Mouse (Mus musculus): ENCODE measurements at regions not wholly inside any gene's neighbourhood (a gene's known extent, or its start where the extent isn't known, plus 50 kb on each side); places are given as distances from the start of the nearest gene placed in this dataset.

GRCm38 (mm10) chr5:118449893-118450292, 110.6 kb upstream of the Med13l start:
- no peak overlapping the region for H3K4me3 ChIP-seq (ENCODE audit: low read depth, low read length)
- peaks cover 16% of the 10 kb centered on the region for H3K4me1 ChIP-seq (ENCODE audit: insufficient read depth, low read depth, low read length)
- DNase-seq (ENCODE audit: low spot score) (no peak), ATAC-seq (ENCODE audit: extremely low read depth, insufficient number of reproducible peaks, low FRiP score, poor library complexity, severe bottlenecking) (no peak)
- no peaks in the 10 kb centered on the region for H3K9me3 ChIP-seq (replicated peaks)
- peaks cover 66% of the 10 kb centered on the region for H3K27me3 ChIP-seq (ENCODE audit: insufficient read depth, low read length)
- no peaks in the 10 kb centered on the region for H3K36me3 ChIP-seq (replicated peaks)
- TF ChIP-seq GATA1 (IDR thresholded peaks at IDR 0.05; ENCODE audit: borderline replicate concordance, low read length) (no peak), TAL1 (conservative IDR thresholded peaks at IDR 0.05; ENCODE audit: low read depth, low read length) (no peak), GATA2 (IDR thresholded peaks at IDR 0.05; ENCODE audit: borderline replicate concordance, low read depth, low read length) (no peak), CTCF (IDR thresholded peaks at IDR 0.05; ENCODE audit: low read depth, low read length) (no peak), POLR2AphosphoS5 (IDR thresholded peaks at IDR 0.05; ENCODE audit: insufficient replicate concordance, low read depth, low read length) (no peak)

DNA sequence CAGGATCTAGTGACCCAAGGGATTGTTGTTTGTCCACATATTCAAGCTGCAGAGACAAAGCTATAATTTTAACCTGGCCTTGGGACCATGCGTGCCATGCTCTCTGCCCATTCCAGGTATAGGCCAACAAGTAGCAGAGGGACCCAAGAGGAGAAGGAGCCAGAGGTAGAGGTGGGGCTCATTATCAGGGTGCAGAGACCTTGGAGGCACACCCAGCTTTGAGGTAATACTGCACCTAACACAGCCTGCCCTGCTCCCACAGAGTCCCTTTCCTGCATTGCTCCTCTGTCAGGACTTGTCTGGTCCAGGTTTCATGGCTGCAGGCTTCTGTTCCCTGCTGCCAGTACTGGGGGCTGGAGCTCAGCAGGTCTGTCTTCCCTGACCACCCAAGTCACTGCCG, 108.4 kb upstream of the Med13l start:
- Histone ChIP-seq H3K36me3 (replicated peaks) (no peaks in the 10 kb centered on the region), H3K4me3 (ENCODE audit: low read depth, low read length) (no peak overlapping the region), H3K9me3 (replicated peaks) (no peaks in the 10 kb centered on the region), H3K27me3 (ENCODE audit: insufficient read depth, low read length) (peaks cover 60% of the 10 kb centered on the region), H3K4me1 (ENCODE audit: insufficient read depth, low read depth, low read length) (peaks cover 16% of the 10 kb centered on the region)
- TF ChIP-seq GATA1 (IDR thresholded peaks at IDR 0.05; ENCODE audit: borderline replicate concordance, low read length) (no peak), TAL1 (conservative IDR thresholded peaks at IDR 0.05; ENCODE audit: low read depth, low read length) (no peak), POLR2AphosphoS5 (IDR thresholded peaks at IDR 0.05; ENCODE audit: insufficient replicate concordance, low read depth, low read length) (no peak), GATA2 (IDR thresholded peaks at IDR 0.05; ENCODE audit: borderline replicate concordance, low read depth, low read length) (no peak), CTCF (IDR thresholded peaks at IDR 0.05; ENCODE audit: low read depth, low read length) (no peak)
- DNase-seq (ENCODE audit: low spot score) (no peak), ATAC-seq (ENCODE audit: extremely low read depth, insufficient number of reproducible peaks, low FRiP score, poor library complexity, severe bottlenecking) (no peak)

DNA sequence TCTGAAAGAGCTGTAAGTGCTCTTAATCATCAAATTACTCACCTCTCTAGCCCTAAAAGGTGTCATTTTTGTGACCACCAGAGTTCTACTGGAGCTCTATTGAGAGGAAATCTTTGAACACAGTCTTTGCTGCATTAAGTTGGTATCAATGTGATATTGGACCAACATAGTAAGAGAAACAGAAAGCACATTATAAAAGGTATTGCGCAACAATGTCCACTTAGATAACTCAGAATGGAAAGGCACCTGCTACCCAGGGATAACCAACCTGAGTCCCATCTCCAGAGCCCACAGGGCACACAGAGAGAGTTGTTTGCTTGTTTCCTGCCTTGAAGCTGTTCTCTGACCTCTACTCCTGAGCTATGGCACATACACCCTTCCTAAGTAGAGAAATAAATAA, 106.4 kb upstream of the Med13l start:
- peaks cover 18% of the 10 kb centered on the region for H3K4me1 ChIP-seq (ENCODE audit: insufficient read depth, low read depth, low read length)

DNA sequence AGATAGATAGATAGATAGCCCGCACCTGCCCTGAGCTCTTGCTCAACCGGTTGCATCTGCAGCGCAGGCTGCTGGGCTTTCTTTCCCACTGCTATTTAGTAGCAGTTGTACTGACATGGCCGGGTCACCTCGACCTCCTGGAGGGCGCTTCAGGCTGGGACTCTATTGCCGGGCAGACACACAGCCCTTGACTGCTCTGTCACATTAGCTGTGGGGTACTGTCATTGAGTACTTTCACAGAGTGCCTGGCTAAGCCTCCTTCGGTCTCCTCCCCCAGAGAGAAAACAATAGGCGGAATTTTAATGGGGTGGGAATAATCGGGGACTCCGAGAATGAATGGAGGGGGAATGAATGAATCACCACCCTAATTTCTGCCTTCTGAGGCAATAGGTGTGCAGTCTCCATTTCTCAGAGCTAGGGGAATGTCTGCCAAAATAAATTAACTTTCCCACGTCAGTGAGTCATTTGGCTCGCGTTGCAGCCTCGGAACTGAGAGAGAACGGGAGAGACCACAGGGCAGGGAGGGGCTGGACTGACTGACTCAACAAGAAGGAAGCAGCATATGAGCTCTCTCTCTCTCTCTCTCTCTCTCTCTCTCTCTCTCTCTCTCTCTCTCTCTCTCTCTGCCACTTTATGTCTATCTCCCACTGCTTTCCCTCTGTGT, 101.6 kb upstream of the Med13l start:
- Histone ChIP-seq H3K27me3 (ENCODE audit: insufficient read depth, low read length) (peaks cover 70% of the 10 kb centered on the region), H3K36me3 (replicated peaks) (no peaks in the 10 kb centered on the region), H3K4me3 (ENCODE audit: low read depth, low read length) (no peak overlapping the region), H3K9me3 (replicated peaks) (no peaks in the 10 kb centered on the region), H3K4me1 (ENCODE audit: insufficient read depth, low read depth, low read length) (peaks cover 20% of the 10 kb centered on the region)
- ATAC-seq (ENCODE audit: extremely low read depth, insufficient number of reproducible peaks, low FRiP score, poor library complexity, severe bottlenecking) (0 out of 2 replicates have a peak, but pooled peaks have one; percentile 22), DNase-seq (ENCODE audit: low spot score) (no peak)
- TF ChIP-seq TAL1 (conservative IDR thresholded peaks at IDR 0.05; ENCODE audit: low read depth, low read length) (no peak), GATA2 (IDR thresholded peaks at IDR 0.05; ENCODE audit: borderline replicate concordance, low read depth, low read length) (no peak), POLR2AphosphoS5 (IDR thresholded peaks at IDR 0.05; ENCODE audit: insufficient replicate concordance, low read depth, low read length) (no peak), CTCF (IDR thresholded peaks at IDR 0.05; ENCODE audit: low read depth, low read length) (no peak), GATA1 (IDR thresholded peaks at IDR 0.05; ENCODE audit: borderline replicate concordance, low read length) (no peak)

More for the DNA sequence above, 106.4 kb upstream of the Med13l start:
- TF ChIP-seq CTCF (IDR thresholded peaks at IDR 0.05; ENCODE audit: low read depth, low read length), result no peak
- no peak for TF ChIP-seq GATA1 (IDR thresholded peaks at IDR 0.05; ENCODE audit: borderline replicate concordance, low read length)
- TF ChIP-seq GATA2 (IDR thresholded peaks at IDR 0.05; ENCODE audit: borderline replicate concordance, low read depth, low read length), result no peak
- no peak for TF ChIP-seq TAL1 (conservative IDR thresholded peaks at IDR 0.05; ENCODE audit: low read depth, low read length)
- no peak for TF ChIP-seq POLR2AphosphoS5 (IDR thresholded peaks at IDR 0.05; ENCODE audit: insufficient replicate concordance, low read depth, low read length)
- H3K36me3 ChIP-seq (replicated peaks), result no peaks in the 10 kb centered on the region
- no peaks in the 10 kb centered on the region for H3K9me3 ChIP-seq (replicated peaks)
- H3K27me3 ChIP-seq (ENCODE audit: insufficient read depth, low read length), result peaks cover 53% of the 10 kb centered on the region
- no peak for DNase-seq (ENCODE audit: low spot score)
- no peak for ATAC-seq (ENCODE audit: extremely low read depth, insufficient number of reproducible peaks, low FRiP score, poor library complexity, severe bottlenecking)
- no peak overlapping the region for H3K4me3 ChIP-seq (ENCODE audit: low read depth, low read length)

DNA sequence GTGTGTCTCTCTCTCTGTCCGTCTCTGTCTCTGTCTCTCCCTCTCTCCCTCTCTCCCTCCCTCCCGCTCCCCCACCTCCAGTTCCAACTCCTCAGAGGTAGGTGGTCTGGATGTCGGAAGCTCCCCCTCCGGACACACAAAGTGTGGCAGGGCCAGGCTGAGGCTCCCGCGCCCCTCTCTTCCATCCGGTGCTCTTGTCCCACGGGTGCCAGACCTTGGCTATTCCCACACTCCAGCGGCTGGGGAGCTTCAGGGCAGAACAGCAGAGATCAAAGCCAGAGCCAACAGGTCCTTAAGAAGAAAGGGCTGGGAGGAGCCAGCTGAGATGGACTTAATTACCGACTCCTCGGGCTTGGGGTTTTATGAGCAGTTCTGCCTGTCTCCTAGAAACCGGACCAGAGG, 101.1 kb upstream of the Med13l start:
- Histone ChIP-seq H3K4me3 (ENCODE audit: low read depth, low read length) (no peak overlapping the region; the same call in 1 of the 2 replicates), H3K36me3 (replicated peaks) (no peaks in the 10 kb centered on the region), H3K9me3 (replicated peaks) (no peaks in the 10 kb centered on the region), H3K27me3 (ENCODE audit: insufficient read depth, low read length) (peaks cover 70% of the 10 kb centered on the region), H3K4me1 (ENCODE audit: insufficient read depth, low read depth, low read length) (peaks cover 23% of the 10 kb centered on the region)
- TF ChIP-seq TAL1 (conservative IDR thresholded peaks at IDR 0.05; ENCODE audit: low read depth, low read length), result no peak
- TF ChIP-seq GATA2 (IDR thresholded peaks at IDR 0.05; ENCODE audit: borderline replicate concordance, low read depth, low read length), result no peak
- no peak for TF ChIP-seq CTCF (IDR thresholded peaks at IDR 0.05; ENCODE audit: low read depth, low read length)
- no peak for TF ChIP-seq GATA1 (IDR thresholded peaks at IDR 0.05; ENCODE audit: borderline replicate concordance, low read length)
- no peak for TF ChIP-seq POLR2AphosphoS5 (IDR thresholded peaks at IDR 0.05; ENCODE audit: insufficient replicate concordance, low read depth, low read length)
- no peak for DNase-seq (ENCODE audit: low spot score)
- ATAC-seq (ENCODE audit: extremely low read depth, insufficient number of reproducible peaks, low FRiP score, poor library complexity, severe bottlenecking), result no peak

DNA sequence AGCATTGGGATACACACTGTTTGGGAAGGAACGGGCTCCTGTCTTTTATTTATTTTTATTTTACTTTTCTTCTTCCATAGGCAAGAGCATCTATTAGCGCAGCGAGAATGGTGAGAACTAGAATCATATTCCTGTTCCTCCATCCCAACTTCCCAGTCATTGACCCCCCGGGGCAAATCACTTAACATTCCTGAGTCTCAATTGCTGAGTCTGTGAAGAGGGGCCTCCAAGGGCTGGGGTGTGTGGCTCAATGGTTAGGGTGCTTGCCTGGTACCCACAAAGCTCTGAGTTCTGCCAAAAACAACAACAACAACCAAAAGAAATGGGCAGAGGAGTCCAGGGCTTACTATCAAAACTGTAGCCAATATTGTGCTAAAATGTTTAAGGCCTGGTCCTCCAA, 98.5 kb upstream of the Med13l start:
- Histone ChIP-seq H3K4me1 (ENCODE audit: insufficient read depth, low read depth, low read length) (peaks cover 49% of the 10 kb centered on the region), H3K4me3 (ENCODE audit: low read depth, low read length) (no peak overlapping the region), H3K9me3 (replicated peaks) (no peaks in the 10 kb centered on the region), H3K27me3 (ENCODE audit: insufficient read depth, low read length) (peaks cover 72% of the 10 kb centered on the region), H3K36me3 (replicated peaks) (no peaks in the 10 kb centered on the region)
- ATAC-seq (ENCODE audit: extremely low read depth, insufficient number of reproducible peaks, low FRiP score, poor library complexity, severe bottlenecking), result no peak
- TF ChIP-seq GATA2 (IDR thresholded peaks at IDR 0.05; ENCODE audit: borderline replicate concordance, low read depth, low read length), result no peak
- TF ChIP-seq CTCF (IDR thresholded peaks at IDR 0.05; ENCODE audit: low read depth, low read length), result no peak
- no peak for TF ChIP-seq TAL1 (conservative IDR thresholded peaks at IDR 0.05; ENCODE audit: low read depth, low read length)
- no peak for TF ChIP-seq POLR2AphosphoS5 (IDR thresholded peaks at IDR 0.05; ENCODE audit: insufficient replicate concordance, low read depth, low read length)
- TF ChIP-seq GATA1 (IDR thresholded peaks at IDR 0.05; ENCODE audit: borderline replicate concordance, low read length), result no peak
- DNase-seq (ENCODE audit: low spot score), result no peak

Data from G1E (cell line).